Mouse (Mus musculus): ENCODE measurements around the gene Ttll1.

DNA sequence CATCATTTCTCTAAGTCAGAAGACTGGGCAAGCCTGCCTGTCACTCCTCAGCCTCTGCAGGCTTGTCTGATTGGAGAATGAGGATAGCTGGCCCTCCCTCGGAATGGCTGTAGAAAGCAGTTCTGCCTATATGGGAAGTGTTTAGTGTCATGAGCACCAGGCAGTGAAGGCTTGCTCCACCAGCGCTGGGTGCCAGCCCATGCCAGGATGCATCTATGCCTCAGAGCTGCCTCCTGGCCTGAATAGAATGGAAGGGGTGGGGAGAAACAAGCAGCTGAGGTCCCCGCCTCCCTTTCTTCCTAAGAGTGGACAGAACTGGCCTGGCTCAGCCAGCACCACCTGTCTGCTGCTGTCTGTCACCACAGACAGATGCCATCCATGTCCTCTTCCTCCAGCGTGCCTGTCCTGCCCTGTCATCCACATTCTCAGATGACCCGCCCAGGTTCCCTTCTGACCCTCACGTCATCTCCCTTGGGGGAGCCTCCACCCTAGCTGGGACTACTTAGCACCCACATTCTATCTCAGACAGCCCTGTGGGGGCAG, 41.3 kb downstream of the Ttll1 start:
- no peak for TF ChIP-seq CTCF (IDR thresholded peaks at IDR 0.05; ENCODE audit: low read depth, low read length)
- no peak for TF ChIP-seq POLR2A (IDR thresholded peaks at IDR 0.05; ENCODE audit: extremely low read depth, insufficient read depth, low read length)

Measured in liver, adult 2 months (tissue).